Mouse (Mus musculus): Measurements from ENCODE around the gene Camta1.
A peak's percentile ranks its signal among the peaks of the same experiment; 100 is the strongest.

Camta1 gene

DNA sequence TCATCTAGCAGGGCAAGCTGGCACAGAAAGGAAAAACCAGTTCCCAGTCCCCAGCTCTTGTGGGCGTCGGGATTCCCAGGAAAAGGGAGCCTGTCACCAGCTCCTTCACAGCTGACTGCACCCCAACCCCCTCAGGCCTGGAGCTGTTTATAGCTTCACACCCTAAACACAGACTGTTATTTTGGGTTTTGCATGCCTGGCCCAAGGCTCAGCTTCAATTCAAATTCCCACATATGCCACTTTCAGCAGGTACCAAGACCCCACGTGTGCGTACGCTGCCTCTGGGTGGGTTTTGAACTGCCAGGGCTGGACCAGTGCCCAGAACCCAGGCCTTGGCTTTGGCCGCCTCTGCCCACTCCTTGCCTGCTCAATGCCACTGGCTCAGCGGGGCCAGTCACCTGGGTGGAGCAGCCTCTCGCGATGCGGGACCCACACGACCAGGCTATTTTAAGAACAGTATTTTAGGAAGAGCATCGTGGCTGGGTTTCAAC, 195.2 kb downstream of the Camta1 start:
- no peaks in the 10 kb centered on the region for H3K36me3 ChIP-seq (ENCODE audit: insufficient read depth, low read length)
- H3K4me3 ChIP-seq (replicated peaks; ENCODE audit: low read length): no peak overlapping the region
- H3K9me3 ChIP-seq (ENCODE audit: low read length): no peaks in the 10 kb centered on the region
- no peaks in the 10 kb centered on the region for H3K27me3 ChIP-seq (ENCODE audit: insufficient read depth, low read length)
- 0 out of 2 replicates have a peak, but pooled peaks cover 4% of the 10 kb centered on the region for H3K4me1 ChIP-seq (replicated peaks; ENCODE audit: low read depth, low read length)
- no peak for TF ChIP-seq POU5F1 (IDR thresholded peaks at IDR 0.05; ENCODE audit: borderline replicate concordance, low read length)
- no peak for TF ChIP-seq CTCF (conservative IDR thresholded peaks at IDR 0.05; ENCODE audit: low read length)
- TF ChIP-seq NANOG (IDR thresholded peaks at IDR 0.05; ENCODE audit: borderline replicate concordance, low read length): no peak

DNA sequence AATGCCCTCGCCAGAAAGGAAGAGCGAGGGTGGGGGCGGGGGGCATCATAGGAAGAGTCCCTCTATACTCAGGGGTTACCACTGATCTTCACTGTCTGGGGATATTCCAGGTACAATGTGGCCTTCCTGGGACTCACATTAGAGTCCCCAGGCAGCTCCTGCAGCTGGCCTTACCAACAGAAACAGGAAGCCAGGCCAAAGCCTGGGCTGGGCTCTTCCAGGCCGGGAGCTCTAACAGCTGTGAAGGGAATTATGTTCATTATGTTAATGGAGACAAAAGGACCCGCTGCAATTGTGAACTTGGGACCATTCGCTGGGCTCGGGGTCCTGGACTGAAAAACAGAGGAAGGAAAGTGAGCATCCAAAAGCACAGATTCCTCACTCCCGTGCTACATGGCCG, 200.2 kb downstream of the Camta1 start:
- peaks cover 14% of the 10 kb centered on the region for H3K4me1 ChIP-seq (replicated peaks; ENCODE audit: low read depth, low read length)

DNA sequence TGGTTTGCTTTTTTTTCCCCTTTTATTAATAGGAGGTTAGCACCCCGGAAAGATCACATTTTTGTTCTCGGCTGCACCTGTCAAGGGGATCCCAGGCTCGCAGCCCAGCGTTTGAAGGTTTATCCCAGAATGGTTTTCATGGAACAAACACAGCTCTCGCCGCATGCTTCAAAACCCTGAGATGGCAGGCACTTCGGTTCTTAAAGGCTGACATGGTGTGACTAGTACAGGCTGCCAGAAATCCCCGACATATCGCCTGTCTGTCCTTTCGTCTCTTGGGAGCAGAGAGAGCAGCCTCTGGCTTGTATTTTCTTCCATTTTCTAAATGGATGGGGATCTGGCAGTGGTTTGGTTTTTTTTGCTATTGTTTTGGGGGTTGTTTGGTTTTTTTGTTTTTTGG, 205.2 kb downstream of the Camta1 start:
- H3K36me3 ChIP-seq (ENCODE audit: insufficient read depth, low read length): no peaks in the 10 kb centered on the region
- H3K4me1 ChIP-seq (replicated peaks; ENCODE audit: low read depth, low read length): peaks cover 32% of the 10 kb centered on the region
- H3K4me3 ChIP-seq (replicated peaks; ENCODE audit: low read length): no peak overlapping the region
- TF ChIP-seq CTCF (conservative IDR thresholded peaks at IDR 0.05; ENCODE audit: low read length) (no peak), NANOG (IDR thresholded peaks at IDR 0.05; ENCODE audit: borderline replicate concordance, low read length) (no peak), POU5F1 (IDR thresholded peaks at IDR 0.05; ENCODE audit: borderline replicate concordance, low read length) (no peak)
- no peaks in the 10 kb centered on the region for H3K27me3 ChIP-seq (ENCODE audit: insufficient read depth, low read length)
- H3K9me3 ChIP-seq (ENCODE audit: low read length): no peaks in the 10 kb centered on the region

More for the DNA sequence above, 200.2 kb downstream of the Camta1 start:
- no peak for TF ChIP-seq POU5F1 (IDR thresholded peaks at IDR 0.05; ENCODE audit: borderline replicate concordance, low read length)
- no peak for TF ChIP-seq NANOG (IDR thresholded peaks at IDR 0.05; ENCODE audit: borderline replicate concordance, low read length)
- Histone ChIP-seq H3K9me3 (ENCODE audit: low read length) (no peaks in the 10 kb centered on the region), H3K4me3 (replicated peaks; ENCODE audit: low read length) (no peak overlapping the region), H3K36me3 (ENCODE audit: insufficient read depth, low read length) (no peaks in the 10 kb centered on the region), H3K27me3 (ENCODE audit: insufficient read depth, low read length) (no peaks in the 10 kb centered on the region)

DNA sequence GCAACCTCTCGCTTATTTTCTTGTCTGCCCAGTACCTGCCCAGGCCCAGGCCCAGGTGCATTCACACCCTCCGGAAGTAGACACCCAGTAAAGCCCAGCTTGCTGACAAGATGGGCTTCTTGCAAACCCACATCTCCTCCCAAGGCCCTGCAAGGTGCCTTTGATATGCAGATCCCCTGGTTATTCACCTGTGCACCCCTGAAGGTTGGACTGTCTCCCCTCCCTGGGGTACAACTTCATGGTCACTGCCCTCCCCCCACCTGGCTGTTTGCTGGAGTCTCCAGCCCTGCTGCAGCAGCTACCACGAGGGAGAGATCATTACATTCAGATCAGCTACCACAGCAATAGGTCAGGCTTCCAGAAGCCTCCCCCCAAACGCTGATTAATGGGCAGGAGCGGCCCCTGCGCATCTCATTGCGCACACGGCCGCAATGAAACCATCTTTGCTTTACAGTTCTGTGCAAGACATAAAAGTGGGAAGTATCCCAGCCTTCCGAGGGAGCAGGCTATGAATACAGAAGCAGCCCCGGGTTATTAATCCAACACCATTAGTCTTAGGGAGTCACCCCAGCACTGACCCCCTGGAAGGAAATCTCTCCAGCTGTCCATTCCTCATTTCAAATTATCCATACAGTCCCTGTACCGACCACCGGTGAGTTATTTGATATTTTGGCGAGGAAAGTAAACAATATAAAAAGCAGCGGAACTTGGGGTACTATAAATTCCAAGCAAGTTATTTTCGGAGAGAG, 205.9 kb downstream of the Camta1 start:
- Histone ChIP-seq H3K4me1 (replicated peaks; ENCODE audit: low read depth, low read length) (peaks cover 32% of the 10 kb centered on the region), H3K27me3 (ENCODE audit: insufficient read depth, low read length) (no peaks in the 10 kb centered on the region), H3K4me3 (replicated peaks; ENCODE audit: low read length) (peak overlapping the region; percentile 17; the same call in 1 of the 2 replicates), H3K36me3 (ENCODE audit: insufficient read depth, low read length) (no peaks in the 10 kb centered on the region), H3K9me3 (ENCODE audit: low read length) (no peaks in the 10 kb centered on the region)
- TF ChIP-seq CTCF (conservative IDR thresholded peaks at IDR 0.05; ENCODE audit: low read length) (no peak), NANOG (IDR thresholded peaks at IDR 0.05; ENCODE audit: borderline replicate concordance, low read length) (no peak), POU5F1 (IDR thresholded peaks at IDR 0.05; ENCODE audit: borderline replicate concordance, low read length) (peak; percentile 18; the same call in 1 of the 2 replicates)

DNA sequence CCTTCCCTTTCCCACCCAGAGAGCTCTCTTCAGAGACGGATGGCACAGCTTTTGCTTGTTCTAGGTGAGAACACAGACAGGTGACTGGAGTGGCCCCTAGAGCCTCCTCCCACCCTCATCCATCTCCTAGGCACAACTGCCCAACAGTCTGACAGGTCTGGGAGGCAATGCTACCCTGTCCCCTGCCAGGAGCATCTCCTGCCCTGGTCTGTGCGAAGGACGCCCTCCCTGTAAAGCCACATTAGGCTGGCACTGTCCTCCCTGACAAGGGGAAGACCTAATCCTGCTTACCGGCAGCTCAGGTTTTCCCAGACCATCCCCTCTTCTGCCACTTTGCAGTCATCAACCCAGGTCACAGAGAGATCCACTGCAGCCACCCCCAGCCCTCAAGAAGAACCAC, 206.4 kb downstream of the Camta1 start:
- Histone ChIP-seq H3K36me3 (ENCODE audit: insufficient read depth, low read length) (no peaks in the 10 kb centered on the region), H3K4me3 (replicated peaks; ENCODE audit: low read length) (peak overlapping the region; percentile 17; the same call in 1 of the 2 replicates), H3K9me3 (ENCODE audit: low read length) (no peaks in the 10 kb centered on the region), H3K27me3 (ENCODE audit: insufficient read depth, low read length) (no peaks in the 10 kb centered on the region), H3K4me1 (replicated peaks; ENCODE audit: low read depth, low read length) (peaks cover 32% of the 10 kb centered on the region)
- no peak for TF ChIP-seq NANOG (IDR thresholded peaks at IDR 0.05; ENCODE audit: borderline replicate concordance, low read length)
- no peak for TF ChIP-seq CTCF (conservative IDR thresholded peaks at IDR 0.05; ENCODE audit: low read length)

DNA sequence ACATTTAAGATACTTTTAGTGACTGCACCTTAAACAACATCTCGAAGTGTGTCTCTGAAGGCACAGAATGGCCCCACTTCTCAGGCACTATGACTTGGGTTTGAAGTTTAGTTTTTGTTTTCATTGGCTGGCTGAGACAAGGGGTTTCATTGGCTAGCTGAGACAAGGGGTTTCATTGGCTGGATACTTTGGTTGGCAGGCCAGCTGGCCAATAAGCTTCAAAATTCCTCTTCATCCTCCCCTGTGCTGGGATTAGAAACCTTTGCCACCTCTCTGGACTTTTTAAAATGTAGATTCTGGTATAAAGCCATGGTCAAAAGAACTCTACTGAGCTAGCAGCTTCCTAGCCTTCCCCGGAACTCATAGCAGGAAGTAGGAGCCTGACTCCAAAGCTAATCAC, 219.3 kb downstream of the Camta1 start:
- Histone ChIP-seq H3K27me3 (ENCODE audit: insufficient read depth, low read length) (peaks cover 4% of the 10 kb centered on the region; the same call in 1 of the 2 replicates), H3K4me1 (replicated peaks; ENCODE audit: low read depth, low read length) (peaks cover 10% of the 10 kb centered on the region), H3K4me3 (replicated peaks; ENCODE audit: low read length) (no peak overlapping the region), H3K9me3 (ENCODE audit: low read length) (no peaks in the 10 kb centered on the region), H3K36me3 (ENCODE audit: insufficient read depth, low read length) (no peaks in the 10 kb centered on the region)
- no peak for TF ChIP-seq POU5F1 (IDR thresholded peaks at IDR 0.05; ENCODE audit: borderline replicate concordance, low read length)
- no peak for TF ChIP-seq NANOG (IDR thresholded peaks at IDR 0.05; ENCODE audit: borderline replicate concordance, low read length)
- no peak for TF ChIP-seq CTCF (conservative IDR thresholded peaks at IDR 0.05; ENCODE audit: low read length)

DNA sequence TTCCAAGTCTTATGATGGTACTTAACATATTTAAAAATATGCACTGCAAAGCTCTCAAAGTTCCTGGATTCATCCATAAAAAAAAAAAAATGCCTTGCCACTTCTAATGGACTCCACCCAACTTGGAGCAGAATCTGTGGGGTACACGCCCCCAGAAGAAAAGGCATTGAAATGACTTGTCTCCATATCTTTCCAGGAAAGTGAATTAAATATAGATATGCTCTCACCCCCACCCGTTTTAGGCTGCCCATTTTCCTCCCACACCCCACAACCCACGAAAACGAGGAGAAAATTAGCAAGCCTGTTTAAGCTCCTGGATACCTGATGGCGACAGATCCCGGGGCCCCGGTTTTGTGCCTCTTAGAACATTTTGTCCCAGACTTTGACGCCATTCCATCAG, 220.7 kb downstream of the Camta1 start:
- H3K27me3 ChIP-seq (ENCODE audit: insufficient read depth, low read length): peaks cover 4% of the 10 kb centered on the region; the same call in 1 of the 2 replicates
- no peak overlapping the region for H3K4me3 ChIP-seq (replicated peaks; ENCODE audit: low read length)
- TF ChIP-seq CTCF (conservative IDR thresholded peaks at IDR 0.05; ENCODE audit: low read length) (no peak), NANOG (IDR thresholded peaks at IDR 0.05; ENCODE audit: borderline replicate concordance, low read length) (no peak), POU5F1 (IDR thresholded peaks at IDR 0.05; ENCODE audit: borderline replicate concordance, low read length) (no peak)
- no peaks in the 10 kb centered on the region for H3K9me3 ChIP-seq (ENCODE audit: low read length)
- peaks cover 12% of the 10 kb centered on the region for H3K4me1 ChIP-seq (replicated peaks; ENCODE audit: low read depth, low read length)
- no peaks in the 10 kb centered on the region for H3K36me3 ChIP-seq (ENCODE audit: insufficient read depth, low read length)

DNA sequence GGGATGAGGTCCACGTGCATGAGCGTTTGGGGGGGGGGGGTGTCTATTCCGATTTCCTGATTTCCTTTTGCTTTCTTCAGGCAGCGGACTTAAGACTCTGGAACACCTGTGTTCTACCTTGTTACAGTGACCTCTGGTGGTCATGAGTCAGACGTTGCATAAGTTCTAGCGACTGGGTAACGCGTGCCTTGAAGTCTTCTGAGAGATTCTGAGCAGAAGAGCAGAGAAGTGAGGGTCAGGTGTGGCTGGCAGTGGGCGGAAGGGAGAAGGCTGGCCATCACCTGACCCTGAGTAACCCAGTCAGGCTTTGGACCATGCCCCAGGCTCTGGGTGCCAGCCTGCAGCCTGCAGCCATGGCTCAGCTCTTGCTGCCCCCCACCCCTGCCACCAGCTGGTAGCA, 222.7 kb downstream of the Camta1 start:
- Histone ChIP-seq H3K4me3 (replicated peaks; ENCODE audit: low read length) (no peak overlapping the region), H3K4me1 (replicated peaks; ENCODE audit: low read depth, low read length) (peaks cover 5% of the 10 kb centered on the region; the same call in 1 of the 2 replicates), H3K36me3 (ENCODE audit: insufficient read depth, low read length) (no peaks in the 10 kb centered on the region), H3K9me3 (ENCODE audit: low read length) (no peaks in the 10 kb centered on the region), H3K27me3 (ENCODE audit: insufficient read depth, low read length) (peaks cover 4% of the 10 kb centered on the region; the same call in 1 of the 2 replicates)
- peak; percentile 53 for TF ChIP-seq CTCF (conservative IDR thresholded peaks at IDR 0.05; ENCODE audit: low read length)
- TF ChIP-seq POU5F1 (IDR thresholded peaks at IDR 0.05; ENCODE audit: borderline replicate concordance, low read length): no peak
